Mouse (Mus musculus) ES-E14 (cell line): Measurements from ENCODE around the gene Defa21.
"Not testable (repeated sequence)": the region's sequence is repeated elsewhere in the genome, so short reads cannot be mapped to it uniquely, and the experiment has no call there.

Experiments
- HCFC1 ChIP-seq: IDR thresholded peaks from 2 replicates; pipeline ENCODE4 v1.6.1; 2012; ENCODE audit warnings: low read length, inconsistent platforms, borderline replicate concordance; ENCODE audit not compliant: insufficient read depth
- MAFK ChIP-seq: IDR thresholded peaks from 2 replicates; pipeline ENCODE4 v1.6.1; 2014; ENCODE audit warnings: mild to moderate bottlenecking, low read depth, low read length, inconsistent platforms; ENCODE audit not compliant: insufficient read depth

GRCm38 (mm10) chr8:21010548-21010947 lies 14.8 kb upstream of the Defa21 start:
- TF ChIP-seq HCFC1, MAFK: not testable (repeated sequence)
